Mouse (Mus musculus) cerebellum, postnatal 36 days (tissue): ENCODE results near the gene Dmbt1.
"Not testable (repeated sequence)": the region's sequence is repeated elsewhere in the genome, so short reads cannot be mapped to it uniquely, and the experiment has no call there.

Experiments
- DNase-seq, 2 experiments: peaks; one replicate each; pipeline ENCODE4 v3.0.0; 2021 to 2022; ENCODE audit warnings: mixed read lengths in 2 of 2

The Dmbt1 gene

DNA sequence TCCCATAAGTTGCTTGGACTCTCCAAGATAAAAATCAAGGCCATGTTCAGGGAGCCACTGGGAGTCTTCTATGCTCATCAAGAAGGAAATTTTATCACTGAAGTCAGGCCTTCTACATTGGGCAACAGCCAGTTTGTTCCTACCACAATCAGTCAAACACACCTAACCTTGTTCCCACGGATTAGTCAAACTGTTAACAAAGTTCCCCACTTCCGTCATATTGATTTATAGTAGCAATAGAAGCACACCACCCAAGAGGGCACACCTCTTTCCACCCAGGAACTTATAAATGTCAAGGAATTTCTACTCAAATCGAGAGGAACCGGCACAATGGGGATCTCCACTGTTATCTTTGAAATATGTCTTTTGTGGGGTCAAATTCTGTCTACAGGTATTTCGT lies at the start of gene Dmbt1:
TSS of gene Dmbt1 (plus strand) at position 299 of the 400 bp plus-strand sequence.
- DNase-seq, result no peak

DNA sequence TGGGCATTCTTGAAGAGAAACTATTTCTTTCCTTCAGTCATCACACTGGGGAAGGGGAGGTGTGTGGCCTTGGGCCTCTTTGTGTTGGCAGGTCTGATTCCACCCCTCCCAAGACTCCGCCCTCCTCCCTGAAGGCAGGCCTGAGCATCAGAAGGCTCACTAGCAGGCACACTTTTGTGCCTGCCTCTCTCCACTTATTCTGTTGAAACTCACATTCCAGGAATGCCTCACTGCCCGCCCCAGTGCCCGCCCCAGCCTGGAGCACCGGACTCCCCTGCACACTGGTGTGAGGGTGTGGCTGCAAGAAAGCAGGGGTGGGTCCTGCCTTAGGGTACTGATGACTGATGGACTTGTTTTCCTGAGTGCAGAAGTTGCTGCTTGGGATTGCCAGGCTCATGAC lies 49.5 kb upstream of the Dmbt1 start:
- DNase-seq, result no peak

DNA sequence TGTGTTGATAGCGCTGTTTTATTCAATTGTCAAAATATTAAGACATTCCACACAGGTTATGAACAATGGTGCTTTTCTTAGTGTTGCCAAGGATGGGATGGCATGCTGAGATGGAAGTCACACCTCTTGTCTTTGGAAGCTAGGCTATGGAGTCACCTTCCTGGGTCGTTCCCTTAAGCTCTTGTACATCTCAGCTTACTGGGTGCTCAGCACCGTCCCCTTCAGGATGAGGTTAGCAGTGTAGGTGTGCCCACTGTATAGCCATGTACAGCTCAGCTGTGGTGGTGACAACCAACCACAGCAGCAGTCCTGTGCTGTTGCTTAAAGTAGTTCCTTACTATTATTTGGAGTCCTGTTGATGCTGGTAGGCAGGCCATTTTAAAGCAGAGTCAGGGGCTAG lies 49.0 kb upstream of the Dmbt1 start:
- DNase-seq, result no peak

DNA sequence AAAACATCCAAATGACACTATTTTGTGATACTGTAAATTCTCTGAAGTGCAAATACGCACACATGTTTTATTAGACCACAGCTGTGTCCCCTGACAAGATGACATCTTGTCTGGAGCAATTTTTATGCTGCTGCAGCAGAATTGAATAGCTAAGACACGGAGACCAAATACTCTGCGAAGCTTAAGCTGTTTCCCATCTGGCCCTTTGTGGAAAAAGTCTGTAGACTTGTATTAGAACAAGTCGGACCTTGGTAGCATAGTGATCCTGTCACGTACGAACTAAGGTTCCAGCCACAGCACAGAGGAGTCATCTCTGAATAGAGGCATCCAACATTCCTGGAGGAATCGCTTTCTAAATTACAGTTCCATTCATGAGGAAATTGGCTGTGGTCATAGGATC lies 47.6 kb upstream of the Dmbt1 start:
- no peak for DNase-seq

DNA sequence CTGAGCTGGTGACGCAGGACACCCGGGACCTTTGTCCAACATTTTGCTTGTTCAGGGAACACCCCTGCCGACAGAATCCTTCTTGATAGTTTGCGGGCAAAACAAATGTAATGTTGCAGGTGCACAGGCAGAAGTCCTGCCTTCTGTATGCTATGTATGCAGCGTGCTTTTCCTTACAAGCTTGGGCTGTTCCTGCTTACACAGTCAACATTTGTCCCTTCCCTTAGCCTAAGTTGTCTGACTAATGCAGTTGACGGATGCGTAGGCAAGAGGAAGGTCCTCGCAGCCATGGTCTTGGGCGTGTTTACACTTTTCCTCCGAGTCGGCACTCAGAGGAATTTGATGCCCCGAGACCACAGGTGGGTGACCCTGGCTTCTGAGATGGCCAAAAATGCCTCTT lies 46.7 kb upstream of the Dmbt1 start:
- no peak for DNase-seq

DNA sequence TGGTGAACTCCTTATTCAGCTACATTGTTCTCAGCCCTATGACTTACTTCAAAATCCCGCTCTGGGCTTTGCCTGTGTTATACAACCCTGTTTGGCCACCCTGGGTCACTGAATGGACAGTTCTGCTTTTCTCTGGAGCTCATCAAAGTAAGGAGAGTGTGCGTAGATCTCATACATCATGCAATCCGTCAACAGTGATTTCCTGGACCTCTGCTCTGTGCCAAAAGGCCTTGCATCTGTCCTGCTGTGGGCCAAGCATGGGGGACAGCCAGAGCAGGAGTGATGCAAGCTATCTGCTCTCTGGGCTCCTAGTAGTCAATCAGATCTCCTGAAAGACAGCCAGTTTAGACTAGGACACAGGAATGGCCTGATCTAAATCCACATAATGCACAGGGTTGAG lies 46.1 kb upstream of the Dmbt1 start:
- no peak for DNase-seq

DNA sequence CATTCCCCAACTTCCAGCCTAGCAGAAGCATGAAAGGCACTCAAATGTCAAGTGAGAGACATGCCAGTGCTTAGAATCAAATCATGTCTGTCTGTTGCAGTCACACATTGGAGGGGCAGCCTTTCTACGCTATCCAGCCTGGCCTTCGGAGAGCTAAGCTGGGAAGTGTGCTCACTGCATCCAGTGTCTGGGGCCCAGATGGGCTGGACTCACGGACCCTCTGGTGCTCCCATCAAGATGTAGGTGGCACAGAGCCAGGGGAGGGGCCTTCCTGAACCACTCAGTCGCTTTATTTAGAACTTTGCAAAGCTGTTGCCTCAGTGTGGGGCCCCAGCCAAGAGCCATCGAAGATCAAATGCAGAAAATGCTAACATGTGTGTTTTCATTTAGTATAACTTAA lies 43.7 kb upstream of the Dmbt1 start:
- DNase-seq, result no peak

DNA sequence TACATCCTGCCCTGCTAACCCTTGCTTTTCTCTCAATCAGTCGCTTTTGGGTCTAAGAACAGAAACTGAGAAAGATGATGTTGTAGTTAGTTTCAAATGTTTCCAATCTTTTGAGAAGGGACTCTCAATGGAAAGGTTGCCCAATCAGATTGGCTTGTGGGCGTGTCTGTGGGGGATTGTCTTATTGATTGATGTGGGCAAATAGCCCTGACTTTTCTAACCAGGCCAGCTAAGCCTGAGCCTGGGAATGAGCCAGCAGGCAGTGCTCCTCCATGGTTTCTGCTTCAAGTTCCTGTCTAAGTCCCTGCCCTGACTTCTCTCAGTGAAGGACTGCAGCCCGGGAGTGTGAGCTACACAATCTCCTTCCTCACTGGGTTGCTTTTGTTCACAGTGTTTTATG lies 42.5 kb upstream of the Dmbt1 start:
- no peak for DNase-seq

DNA sequence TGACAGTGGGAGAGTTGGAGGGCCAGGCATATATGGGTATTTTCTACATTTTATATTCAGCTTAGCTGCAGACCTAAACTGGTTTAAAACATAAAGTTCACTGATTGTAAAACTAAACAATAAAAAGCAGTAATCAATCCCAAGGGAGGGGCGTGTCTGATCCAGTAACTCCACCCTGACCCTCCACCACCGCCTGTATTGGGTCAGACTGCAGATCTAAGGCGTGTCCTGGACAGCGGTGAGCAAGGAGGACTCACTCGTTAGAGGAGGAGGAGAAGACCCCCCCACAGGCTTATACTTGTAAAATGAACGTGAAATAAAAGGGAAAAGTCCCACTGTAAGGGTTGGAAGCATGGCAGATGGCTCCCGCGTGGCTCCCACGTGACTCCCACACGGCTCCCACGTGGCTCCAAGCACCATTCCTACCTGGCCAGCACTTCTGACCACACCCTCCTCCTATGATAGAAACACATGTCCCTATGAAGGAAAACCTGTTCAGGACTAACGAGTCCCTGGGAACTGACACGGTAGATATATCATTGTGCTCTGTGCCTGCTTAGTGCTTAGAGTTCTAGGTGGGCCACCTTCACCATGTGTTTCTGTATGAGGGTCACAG lies 40.6 kb upstream of the Dmbt1 start:
- no peak for DNase-seq

DNA sequence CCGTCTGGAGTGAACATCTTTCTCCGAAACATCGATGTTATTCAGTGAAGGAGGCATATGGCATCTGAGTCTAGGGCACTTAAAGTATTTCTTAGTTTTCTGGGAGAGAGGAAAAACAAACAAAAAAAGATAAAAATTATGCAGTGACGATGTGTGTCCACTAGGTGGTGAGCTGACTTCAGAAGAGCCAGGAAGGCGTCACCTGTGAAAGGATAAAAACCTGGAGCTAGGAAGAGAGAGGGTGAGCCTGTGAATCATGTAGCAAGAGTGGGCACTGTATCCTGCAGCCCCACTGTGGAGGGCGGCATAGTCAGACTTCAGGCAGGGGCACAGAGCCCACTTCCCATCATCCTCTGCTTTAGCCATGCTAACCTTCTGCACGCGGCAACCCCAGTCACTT lies 37.9 kb upstream of the Dmbt1 start:
- DNase-seq, result no peak

DNA sequence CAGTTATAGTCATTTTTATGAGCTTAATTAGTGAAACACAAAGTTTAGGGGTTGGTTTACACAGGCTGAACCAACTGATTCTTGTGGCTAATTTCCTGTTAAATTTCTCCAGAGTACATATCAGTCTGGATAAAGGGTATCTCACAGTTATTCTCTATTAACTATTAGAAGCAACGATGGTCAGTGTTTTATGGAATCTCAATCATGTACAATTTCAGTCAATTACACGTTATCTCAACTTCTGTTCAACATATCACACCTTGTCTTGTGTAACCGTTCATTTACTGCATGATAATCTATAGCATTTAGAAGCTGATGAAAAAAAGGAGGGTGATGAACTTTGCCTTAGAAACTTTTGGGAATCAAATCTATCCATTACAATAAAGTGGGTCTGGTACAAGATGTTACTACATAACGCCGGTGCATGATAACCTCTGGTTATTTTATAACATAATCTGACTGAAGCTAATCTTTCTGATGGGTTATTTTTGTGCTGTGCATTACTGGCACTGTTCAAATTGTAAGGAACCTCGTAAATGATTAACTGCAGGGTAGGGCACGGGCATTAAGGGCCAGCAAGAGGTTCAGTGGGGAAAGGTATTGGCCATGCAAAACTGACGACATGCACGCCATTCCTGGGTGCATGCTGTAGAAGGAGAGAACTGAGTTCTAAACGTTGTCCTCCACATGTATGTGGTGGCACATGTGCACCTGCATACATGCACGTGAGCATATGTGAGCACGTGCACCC lies 29.7 kb upstream of the Dmbt1 start:
- DNase-seq, result no peak

DNA sequence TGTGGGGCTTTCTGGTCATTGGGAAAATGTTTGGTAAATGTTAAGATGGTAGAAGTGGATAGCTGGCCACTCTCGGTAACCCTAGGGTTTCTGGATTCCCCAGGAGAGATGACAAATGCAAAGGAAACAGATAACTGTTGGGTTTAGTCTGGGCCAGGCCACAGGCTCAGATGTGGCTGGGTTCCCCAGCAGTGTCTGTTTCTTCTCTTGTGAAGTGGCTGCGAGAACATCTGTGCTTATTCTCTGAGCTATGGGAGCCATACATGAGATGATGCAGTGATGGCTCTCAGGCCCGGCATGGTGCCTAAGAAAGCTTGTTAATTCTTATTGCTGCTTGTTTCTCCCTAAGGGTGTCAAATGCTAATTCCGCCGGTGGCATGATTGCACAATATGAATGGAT lies 27.8 kb upstream of the Dmbt1 start:
- no peak for DNase-seq

DNA sequence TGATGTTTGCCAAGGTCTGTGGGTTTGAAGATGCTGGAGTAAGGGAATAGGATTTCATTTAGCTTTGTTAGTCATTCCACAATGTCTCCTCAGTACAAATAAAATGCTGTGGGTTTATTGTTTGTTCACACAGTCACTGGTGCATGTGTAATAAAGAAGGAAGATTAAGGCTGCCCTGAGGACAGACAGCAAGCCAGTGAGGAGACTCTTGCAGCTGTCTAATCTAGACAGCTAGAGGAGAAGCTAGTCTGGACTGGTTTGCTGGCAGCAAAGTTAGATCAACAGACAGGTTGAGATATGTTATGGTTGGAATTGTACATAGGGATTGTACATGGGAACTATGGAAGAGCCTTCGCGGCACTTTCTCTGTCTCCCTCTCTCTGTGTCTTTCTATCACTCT lies 24.6 kb upstream of the Dmbt1 start:
- DNase-seq, result no peak

DNA sequence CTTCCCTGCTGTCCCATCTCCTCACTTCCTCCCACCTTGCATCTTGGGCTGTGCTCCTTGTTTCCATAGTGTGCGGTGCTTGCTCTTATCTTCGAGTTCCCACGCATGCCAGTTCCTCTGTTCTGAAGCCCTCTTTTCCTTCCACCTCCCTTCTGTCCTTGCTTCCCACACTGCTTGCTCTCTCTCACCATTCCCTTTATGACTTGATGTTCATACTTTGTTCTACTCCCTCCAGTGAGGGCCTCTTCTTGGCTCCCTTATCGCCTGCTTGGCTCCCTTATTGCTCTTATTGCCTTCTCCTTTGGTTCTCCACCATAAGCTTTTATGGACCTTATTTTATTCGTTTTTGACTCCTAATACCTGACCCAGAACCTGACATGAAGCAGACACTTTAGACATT lies 22.7 kb upstream of the Dmbt1 start:
- DNase-seq, result no peak

DNA sequence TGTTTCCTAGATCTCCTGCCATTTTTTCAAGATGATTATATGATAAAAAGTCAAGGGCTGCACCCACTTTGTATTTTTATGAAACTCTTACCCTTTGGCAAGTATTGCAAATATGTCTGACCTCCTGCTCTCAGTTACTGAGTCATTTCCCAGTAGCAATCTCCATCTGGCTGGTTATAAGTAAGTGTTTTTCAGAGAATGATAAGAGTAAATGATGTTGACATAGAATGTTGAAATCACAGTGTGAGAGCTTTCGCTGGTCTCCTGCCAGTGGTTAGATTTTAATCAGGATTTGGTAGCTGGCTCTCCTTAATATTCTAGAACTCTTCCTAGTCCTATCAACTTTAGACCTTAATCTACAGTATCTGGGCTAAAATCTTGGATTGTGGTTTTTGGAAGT lies 20.0 kb upstream of the Dmbt1 start:
- DNase-seq, result no peak

DNA sequence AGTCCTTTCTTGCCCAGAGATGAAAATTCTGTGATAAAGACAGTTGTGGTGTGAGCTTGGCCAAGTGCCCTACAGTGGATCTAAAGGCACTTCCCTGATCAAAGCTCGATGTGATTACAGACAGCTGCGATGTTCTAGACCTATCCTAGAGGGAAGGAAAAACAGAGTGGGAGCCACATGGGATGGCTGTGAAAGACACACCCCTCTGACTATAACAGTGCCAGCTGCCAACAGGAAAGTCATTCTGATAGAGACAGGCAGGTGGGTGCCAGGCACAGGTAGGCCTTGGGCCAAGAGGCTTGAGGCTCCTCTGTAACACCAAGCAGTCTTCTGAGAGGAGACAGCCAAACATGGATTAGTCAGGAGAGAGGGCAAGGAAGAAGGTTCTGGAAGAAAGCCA lies 12.7 kb upstream of the Dmbt1 start:
- no peak for DNase-seq

DNA sequence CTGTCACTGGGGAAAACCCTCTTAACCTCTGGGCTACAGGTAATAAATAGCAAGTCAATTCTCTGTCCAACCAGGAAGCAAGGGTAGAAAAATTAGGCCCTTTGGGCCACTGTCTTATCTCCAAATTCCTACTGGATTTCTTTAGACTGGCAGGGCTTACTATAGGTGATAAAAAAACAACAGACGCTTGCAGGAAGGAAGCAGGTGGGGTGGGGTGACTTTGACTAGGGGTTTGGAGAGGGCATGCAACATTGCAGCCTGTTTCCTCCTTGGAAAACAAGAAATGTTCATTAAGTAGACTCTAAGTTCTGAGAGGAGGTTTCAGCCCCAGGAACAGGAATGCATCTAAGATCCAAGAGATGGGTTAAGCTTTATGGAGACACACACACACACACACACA lies 7.0 kb upstream of the Dmbt1 start:
- DNase-seq, result no peak

DNA sequence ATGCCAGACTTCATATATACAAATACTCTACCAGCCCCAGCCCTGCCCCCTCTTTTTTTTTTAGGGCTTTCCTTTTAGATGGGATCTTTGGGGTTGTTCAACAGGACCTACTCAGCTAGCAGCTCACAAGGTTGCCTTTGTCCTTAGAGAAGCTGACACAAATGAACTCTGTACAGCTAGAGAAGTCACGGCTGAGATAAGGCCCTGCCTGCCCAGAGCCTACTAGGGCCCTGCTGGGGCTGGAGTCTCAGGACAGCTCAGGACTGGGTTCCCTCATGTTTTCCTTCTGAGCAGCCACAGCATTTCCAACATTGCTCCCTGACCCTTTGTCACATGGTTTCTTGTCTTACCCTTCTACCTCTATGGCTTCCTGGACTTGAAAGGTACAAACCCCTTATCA lies 4.3 kb upstream of the Dmbt1 start:
- DNase-seq, result no peak

DNA sequence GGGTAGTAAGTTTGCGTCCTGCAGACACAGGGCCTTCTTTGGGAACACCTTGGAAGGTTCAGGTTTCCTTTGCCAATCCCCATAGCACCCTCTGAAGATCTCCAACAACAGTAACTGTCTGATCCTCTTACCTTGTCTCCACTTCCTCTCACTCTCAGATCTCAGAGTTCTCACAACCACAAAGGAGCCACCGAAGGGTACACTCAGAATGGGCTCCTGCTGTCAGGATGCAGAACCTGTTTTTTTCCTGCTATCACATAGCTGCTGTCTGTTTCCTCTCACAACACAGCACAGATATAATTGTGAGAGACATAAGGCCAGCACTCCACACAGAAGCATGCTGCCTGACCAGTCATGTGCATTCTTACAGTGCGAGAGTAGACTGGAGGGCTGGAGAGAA lies 4.5 kb downstream of the Dmbt1 start:
- DNase-seq, result no peak

DNA sequence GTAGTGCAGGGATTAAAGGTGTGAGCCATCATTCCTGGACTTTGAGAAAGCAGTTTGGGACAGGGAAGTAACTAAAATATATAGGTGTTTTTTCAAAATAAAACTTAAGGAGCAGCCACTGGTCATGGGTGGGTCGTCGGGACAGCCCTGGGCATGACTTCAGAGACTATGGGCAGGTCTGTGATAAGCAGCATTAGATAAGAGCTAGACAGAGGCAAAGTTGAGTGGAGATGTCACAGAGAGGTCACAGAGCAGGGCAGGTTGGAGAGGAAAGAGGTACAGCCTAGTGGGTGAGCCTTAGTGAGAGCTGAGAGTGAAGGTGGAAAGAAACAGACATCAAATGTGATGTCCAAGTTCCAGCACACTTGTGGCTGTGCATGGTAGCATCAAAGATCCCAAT lies 5.2 kb downstream of the Dmbt1 start:
- DNase-seq, result no peak

DNA sequence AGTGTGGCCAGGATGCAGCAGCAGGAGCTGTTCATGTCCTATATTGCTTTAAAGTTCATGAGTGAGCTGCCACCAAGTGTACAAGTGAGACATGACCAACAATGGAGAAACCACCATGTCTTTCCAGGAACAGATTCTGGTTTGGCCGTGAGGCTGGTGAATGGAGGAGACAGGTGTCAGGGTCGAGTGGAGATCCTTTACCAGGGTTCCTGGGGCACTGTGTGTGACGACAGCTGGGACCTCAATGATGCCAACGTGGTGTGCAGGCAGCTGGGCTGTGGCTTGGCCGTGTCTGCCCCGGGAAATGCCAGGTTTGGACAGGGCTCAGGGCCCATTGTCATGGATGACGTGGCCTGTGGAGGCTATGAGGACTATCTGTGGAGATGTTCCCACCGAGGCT lies 8.9 kb downstream of the Dmbt1 start:
- not testable (repeated sequence) for DNase-seq

DNA sequence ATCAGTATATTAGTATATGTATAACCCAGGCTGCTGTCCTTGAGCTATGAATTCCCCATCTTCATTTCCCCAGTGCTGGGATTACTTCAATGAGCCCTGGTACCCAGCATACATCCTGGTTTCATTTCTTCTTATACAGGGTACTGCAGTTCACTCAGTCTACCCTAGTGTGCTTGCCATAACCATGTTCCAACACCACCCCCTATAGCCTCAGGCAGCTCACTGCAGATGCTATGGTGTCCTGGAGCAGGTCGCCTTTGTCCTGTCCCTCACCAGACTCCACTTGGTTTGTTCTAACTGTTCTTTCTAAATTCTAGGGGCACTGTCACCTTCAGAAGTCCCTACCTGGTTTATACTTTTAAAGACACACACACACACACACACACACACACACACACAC lies 10.8 kb downstream of the Dmbt1 start:
- DNase-seq, result no peak

DNA sequence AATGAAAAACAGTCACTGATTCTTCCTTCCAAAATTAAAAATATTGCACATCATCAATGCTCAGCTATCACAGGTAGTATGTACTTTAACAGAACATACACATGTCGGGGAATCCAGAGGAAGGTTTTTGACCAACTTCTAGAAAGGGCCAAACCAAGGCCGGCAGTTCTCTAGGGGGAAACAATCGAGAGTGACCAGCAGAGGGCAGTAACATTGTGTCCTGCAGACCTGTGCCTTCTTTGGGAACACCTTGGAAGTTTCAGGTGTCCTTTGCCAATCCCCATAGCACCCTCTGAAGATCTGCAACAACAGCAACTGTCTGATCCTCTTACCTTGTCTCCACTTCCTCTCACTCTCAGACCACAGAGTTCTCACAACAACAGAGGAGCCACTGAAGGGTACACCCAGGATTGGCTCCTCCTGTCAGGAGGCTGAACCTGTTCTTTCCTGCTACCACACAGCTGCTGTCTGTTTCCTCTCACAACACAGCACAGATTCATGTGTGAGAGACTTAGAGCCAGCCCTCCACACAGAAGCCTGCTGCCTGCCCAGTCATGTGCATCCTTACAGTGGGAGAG lies 13.5 kb downstream of the Dmbt1 start:
- DNase-seq, result not testable (repeated sequence)

DNA sequence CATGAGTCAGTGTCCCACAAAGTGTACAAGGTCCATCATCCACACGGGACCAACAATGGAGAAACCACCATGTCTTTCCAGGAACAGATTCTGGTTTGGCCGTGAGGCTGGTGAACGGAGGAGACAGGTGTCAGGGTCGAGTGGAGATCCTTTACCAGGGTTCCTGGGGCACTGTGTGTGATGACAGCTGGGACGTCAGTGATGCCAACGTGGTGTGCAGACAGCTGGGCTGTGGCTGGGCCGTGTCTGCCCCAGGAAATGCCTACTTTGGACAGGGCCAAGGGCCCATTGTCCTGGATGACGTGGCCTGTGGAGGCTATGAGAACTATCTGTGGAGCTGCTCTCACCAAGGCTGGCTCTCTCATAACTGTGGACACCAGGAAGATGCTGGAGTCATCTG lies 18.0 kb downstream of the Dmbt1 start:
- DNase-seq, result not testable (repeated sequence)
